Mouse (Mus musculus) olfactory bulb, adult 2 months (tissue): Measurements from ENCODE around the gene Sox15.

ENCODE experiments used
- CTCF ChIP-seq: fragments of 200-500 bp; IDR thresholded peaks from 2 replicates; pipeline ENCODE4 v1.5.1; 2012; ENCODE audit warnings: low read depth, mild to moderate bottlenecking, low read length, moderate library complexity; ENCODE audit not compliant: insufficient read depth
- POLR2A ChIP-seq: fragments of 200-500 bp; IDR thresholded peaks from 2 replicates; pipeline ENCODE4 v1.6.1; 2012; ENCODE audit warnings: mild to moderate bottlenecking, low read depth, low read length, moderate library complexity; ENCODE audit not compliant: insufficient read depth

- no peak for TF ChIP-seq POLR2A
- no peak for TF ChIP-seq CTCF
These were observed 9.7 kb downstream of the Sox15 start for GRCm38 (mm10) chr11:69664841-69665240.
